Mouse (Mus musculus): ENCODE measurements around the gene Prkd3.

DNA sequence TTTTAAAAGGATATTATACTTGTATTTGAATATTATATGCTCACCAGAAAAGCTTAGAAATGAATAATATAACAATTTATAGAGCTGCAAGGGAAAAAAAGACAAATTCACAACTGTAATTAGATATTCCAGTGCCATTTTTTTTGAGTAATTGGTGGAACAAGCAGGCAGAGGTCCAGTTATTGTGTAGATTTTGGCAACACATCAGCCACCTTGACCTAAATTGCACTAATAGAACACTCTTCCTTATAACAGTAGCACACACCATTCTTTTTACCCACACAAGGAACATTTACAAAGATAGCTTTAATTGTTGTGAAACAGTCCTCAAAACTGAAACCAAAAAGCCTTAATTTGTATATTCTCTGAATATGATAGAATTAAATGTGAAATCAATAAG is 19.0 kb upstream of the Prkd3 start:
- TF ChIP-seq CTCF (IDR thresholded peaks at IDR 0.05; ENCODE audit: insufficient read depth, low read length) = no peak
- no peak for TF ChIP-seq POLR2A (IDR thresholded peaks at IDR 0.05; ENCODE audit: borderline replicate concordance, extremely low read depth, low read depth, low read length)
